Mouse (Mus musculus): ENCODE results near the gene Coro1b.
"Not testable (repeated sequence)": the region's sequence is repeated elsewhere in the genome, so short reads cannot be mapped to it uniquely, and the experiment has no call there.

Gene Coro1b

GRCm38 (mm10) chr19:4120496-4120895 lies 27.9 kb upstream of the Coro1b start:
- no peak for DNase-seq (ENCODE audit: low spot score in 2 of 2)

- peak; percentile 96 to 98 for DNase-seq (ENCODE audit: low spot score in 2 of 2)
Observed at GRCm38 (mm10) chr19:4121097-4121805, 27.2 kb upstream of the Coro1b start.

GRCm38 (mm10) chr19:4121896-4122295 lies 26.5 kb upstream of the Coro1b start:
- DNase-seq (ENCODE audit: low spot score in 2 of 2): not testable (repeated sequence)

GRCm38 (mm10) chr19:4122411-4123370 lies 25.7 kb upstream of the Coro1b start:
- DNase-seq (ENCODE audit: low spot score in 2 of 2): no peak

GRCm38 (mm10) chr19:4124432-4124831 lies 24.0 kb upstream of the Coro1b start:
- no peak for DNase-seq (ENCODE audit: low spot score in 2 of 2)

- DNase-seq (ENCODE audit: low spot score in 2 of 2): not testable (repeated sequence)
Observed at GRCm38 (mm10) chr19:4125268-4125667, 23.2 kb upstream of the Coro1b start.

- DNase-seq (ENCODE audit: low spot score in 2 of 2): peak; percentile 95 to 98
Observed at GRCm38 (mm10) chr19:4125741-4126696, 22.4 kb upstream of the Coro1b start, which contains the start of gene Aip. Gene Aip (minus strand): TSS chr19:4125858.

GRCm38 (mm10) chr19:4126759-4127495 lies 21.5 kb upstream of the Coro1b start:
- DNase-seq (ENCODE audit: low spot score in 2 of 2): no peak

GRCm38 (mm10) chr19:4129462-4129861 lies 19.0 kb upstream of the Coro1b start:
- DNase-seq (ENCODE audit: low spot score in 2 of 2): no peak

GRCm38 (mm10) chr19:4130106-4130505 lies 18.3 kb upstream of the Coro1b start:
- no peak for DNase-seq (ENCODE audit: low spot score in 2 of 2)

- no peak for DNase-seq (ENCODE audit: low spot score in 2 of 2)
Observed at GRCm38 (mm10) chr19:4131075-4131474, 17.3 kb upstream of the Coro1b start.

- no peak for DNase-seq (ENCODE audit: low spot score in 2 of 2)
Observed at GRCm38 (mm10) chr19:4131768-4132167, 16.7 kb upstream of the Coro1b start.

GRCm38 (mm10) chr19:4134354-4134753 lies 14.1 kb upstream of the Coro1b start:
- DNase-seq (ENCODE audit: low spot score in 2 of 2): no peak

GRCm38 (mm10) chr19:4135229-4135962 lies 13.0 kb upstream of the Coro1b start:
- DNase-seq (ENCODE audit: low spot score in 2 of 2): not testable (repeated sequence)

- not testable (repeated sequence) for DNase-seq (ENCODE audit: low spot score in 2 of 2)
Observed at GRCm38 (mm10) chr19:4135963-4136345, 12.5 kb upstream of the Coro1b start.

GRCm38 (mm10) chr19:4136463-4136862 lies 12.0 kb upstream of the Coro1b start:
- no peak for DNase-seq (ENCODE audit: low spot score in 2 of 2)

GRCm38 (mm10) chr19:4137913-4138312 lies 10.5 kb upstream of the Coro1b start:
- DNase-seq (ENCODE audit: low spot score in 2 of 2): no peak

- no peak for DNase-seq (ENCODE audit: low spot score in 2 of 2)
Observed at GRCm38 (mm10) chr19:4139446-4139845, 9.0 kb upstream of the Coro1b start, which contains the start of gene Gpr152. Gene Gpr152 (plus strand): TSS chr19:4139787.

GRCm38 (mm10) chr19:4140147-4140546 lies 8.3 kb upstream of the Coro1b start:
- DNase-seq (ENCODE audit: low spot score in 2 of 2): no peak
